Mouse (Mus musculus): ENCODE data around the gene Sync.

Sync gene

GRCm38 (mm10) chr4:129307936-129308335 is 20.5 kb downstream of the Sync start:
- no peak for DNase-seq

DNA sequence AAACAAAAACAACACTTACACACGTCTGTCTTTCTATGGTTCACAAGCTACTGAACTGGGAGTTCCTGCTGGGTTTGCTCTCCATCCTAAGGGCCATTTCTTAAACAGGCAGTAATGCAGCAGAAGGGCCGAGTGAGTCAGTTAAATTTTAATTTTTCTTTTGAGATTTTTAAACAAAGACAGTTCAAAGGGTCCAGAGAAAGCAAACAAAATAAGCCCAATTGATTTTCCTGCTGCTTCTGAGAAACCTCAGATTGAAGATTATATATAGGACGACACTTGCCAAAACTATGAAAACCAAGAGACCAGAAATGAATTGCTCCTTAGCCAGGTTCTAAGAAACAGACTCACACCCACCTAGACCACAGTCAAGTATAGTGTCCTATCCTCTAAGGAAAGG is 26.5 kb downstream of the Sync start:
- no peak for DNase-seq

DNA sequence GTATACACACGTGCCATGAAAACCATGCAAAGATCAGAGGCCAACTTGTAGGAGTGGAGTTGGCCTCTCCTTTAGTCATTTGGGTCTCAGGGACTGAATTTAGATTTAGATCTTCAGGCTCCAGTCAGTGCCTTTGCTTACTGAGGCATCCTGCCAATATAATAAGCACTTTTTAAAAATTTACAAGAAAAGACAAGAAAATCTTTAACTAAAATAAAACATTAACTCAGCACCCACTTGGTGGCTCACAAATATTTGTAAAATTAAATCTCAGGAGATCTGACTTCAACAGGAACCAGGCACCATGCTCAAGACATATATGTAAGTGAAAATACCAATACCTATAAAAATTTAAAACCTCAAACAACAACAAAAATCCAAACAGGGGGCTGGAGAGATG is 33.5 kb downstream of the Sync start:
- no peak for DNase-seq

DNA sequence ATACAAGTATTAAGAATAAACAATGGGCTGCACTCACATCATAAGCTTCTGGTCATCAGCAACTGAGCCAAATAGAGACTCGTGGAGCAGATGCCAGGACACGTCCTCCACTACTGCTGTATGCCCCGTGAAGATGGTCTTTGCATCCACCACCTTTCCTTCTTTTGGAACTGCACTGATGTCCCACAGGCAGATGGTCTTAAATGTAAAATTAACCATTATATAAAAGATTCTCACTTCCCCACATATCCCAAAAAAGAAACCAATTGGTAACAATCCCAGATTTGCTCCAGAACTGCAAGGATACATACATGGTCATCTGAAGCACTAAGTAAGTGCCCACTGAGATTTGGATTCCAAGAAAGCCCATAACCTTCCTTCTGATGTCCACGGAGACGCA is 34.6 kb downstream of the Sync start:
- no peak for DNase-seq

GRCm38 (mm10) chr4:129323491-129323890 is 36.1 kb downstream of the Sync start:
- DNase-seq = no peak

- no peak for DNase-seq
These were observed 37.3 kb downstream of the Sync start for GRCm38 (mm10) chr4:129324756-129325155.

DNA sequence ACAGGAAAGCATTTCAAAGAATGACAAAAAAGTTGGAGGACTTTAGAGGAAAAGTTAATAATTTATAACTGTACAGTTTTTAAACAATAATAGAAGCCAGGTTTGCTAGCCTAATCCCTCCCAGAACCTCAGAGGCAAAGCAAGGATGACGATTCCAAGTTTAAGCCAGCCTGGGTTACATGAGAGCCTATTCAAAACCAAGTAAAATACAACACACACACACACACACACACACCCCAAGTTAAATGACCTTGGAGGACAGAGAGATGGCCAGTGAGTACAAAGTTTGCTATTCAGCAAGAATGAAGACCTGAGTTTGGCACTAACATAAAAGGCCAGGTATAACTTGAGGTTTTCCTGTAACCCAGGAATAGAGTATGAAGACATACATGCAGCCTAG is 38.8 kb downstream of the Sync start:
- no peak for DNase-seq

DNA sequence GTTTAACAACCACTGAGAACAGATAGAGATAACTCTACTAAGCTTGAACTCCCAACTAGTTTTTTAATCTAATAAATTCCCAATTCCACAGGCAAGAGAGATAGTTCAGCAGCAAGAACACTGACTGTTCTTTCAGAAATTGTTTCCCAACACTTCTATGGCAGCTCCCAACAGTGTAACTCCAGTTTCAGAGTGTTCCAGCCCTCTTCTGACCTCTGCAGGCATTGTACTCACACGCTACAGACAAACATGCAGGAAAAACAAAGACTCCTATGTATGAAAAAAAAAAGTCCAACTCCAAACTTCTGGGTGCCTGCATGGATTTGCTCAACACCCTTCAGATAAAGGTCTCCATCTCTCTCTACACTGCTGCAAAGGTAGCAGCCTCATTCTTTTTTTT is 45.4 kb downstream of the Sync start:
- DNase-seq = no peak

DNA sequence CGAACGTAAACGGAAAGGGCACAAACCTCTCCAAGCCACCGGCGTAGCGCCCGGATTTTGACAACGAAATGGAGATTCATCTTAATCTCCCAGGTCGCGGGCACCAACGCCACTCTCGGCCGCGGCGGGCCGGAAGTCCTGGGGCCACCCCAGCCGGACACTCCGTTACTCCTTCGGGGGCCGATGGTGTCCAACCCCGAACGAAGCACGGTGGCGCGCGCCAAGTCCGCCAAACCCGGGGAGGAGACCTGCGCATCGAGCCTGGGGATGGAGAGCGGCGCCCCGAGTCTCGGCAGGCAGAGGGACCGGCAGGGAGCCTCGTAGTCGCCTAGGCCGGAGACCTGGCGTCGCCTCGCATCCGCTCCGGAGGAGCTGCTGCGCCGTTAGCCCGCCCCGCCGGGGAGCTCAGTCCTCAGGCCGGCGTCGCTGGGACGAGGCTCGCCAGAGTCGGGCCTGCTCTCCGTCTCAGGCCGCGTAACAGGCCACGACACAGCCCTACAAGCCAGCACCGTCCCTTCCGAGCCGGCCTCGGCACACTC is 47.3 kb downstream of the Sync start:
- DNase-seq = no peak

GRCm38 (mm10) chr4:129335216-129336074 is 48.0 kb downstream of the Sync start, which contains the start of the genes Rbbp4 and Zbtb8os:
Gene Rbbp4, minus strand, starts transcription at chr4:129335370.
Gene Zbtb8os, plus strand, starts transcription at chr4:129335695.
- DNase-seq = peak; percentile 97

DNA sequence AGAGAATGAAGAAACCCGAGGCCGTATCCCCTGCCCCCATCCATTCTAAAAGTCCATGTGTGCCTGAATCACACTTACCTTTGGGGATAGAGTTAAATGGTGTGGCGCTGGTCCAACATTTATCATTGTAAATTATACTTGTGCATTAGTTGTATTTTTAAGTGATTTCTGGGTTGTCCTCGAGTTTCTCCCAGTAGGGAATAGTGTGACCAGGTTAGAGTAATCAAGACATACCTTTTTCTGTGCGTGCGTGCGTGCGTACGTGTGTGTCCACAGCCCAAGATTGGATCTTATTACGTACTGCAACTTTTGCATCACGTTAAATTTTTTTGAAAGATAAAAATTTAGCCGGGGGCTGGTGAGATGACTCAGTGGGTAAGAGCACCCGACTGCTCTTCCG is 48.9 kb downstream of the Sync start:
- DNase-seq = peak in 1 of 2 experiments; percentile 29

- DNase-seq = no peak
These were observed 52.3 kb downstream of the Sync start for GRCm38 (mm10) chr4:129339743-129340142.

DNA sequence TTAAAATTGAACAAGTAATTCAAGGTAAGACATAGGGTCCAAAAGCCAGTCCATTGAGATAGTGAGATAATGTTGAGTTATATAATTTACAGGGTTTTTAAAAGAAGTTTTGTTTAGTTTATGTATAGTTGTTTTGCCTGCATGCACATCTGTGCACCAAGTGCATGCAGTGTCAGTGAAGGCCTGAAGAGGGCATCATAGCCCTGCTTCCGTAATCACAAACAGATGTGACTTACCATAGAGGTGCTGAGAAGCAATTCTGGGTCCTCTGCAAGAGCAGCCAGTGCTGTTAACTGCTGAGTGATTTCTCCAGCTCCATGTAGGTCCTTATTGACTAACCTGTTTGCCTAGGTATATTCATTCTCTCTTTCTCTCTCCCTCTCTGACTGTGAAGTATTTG is 54.5 kb downstream of the Sync start:
- DNase-seq = no peak

DNA sequence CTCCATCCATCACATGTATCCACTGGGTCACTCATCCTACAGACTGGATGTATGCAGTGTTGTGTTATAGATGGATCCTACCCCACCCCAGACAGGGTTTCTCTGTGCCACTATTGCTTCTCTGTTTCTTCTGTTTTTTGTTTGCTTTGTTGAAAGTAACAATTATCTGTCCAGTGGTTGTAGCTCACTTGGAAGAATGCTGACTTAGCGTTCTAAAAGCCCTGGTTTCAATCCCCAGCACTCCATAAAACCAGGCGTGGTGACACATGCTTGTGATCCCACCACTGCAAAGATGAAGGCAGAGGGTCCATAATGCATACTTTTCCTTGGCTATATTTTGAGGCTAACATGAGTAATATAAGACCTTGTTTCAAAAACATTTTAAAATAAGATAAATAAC is 55.3 kb downstream of the Sync start:
- DNase-seq = no peak

- DNase-seq = peak; percentile 19 to 23
These were observed 59.2 kb downstream of the Sync start for GRCm38 (mm10) chr4:129346481-129347154.

GRCm38 (mm10) chr4:129350644-129351043 is 63.2 kb downstream of the Sync start:
- peak; percentile 84 to 86 for DNase-seq

GRCm38 (mm10) chr4:129351111-129351510 is 63.7 kb downstream of the Sync start:
- peak in 1 of 2 experiments; percentile 15 for DNase-seq

DNA sequence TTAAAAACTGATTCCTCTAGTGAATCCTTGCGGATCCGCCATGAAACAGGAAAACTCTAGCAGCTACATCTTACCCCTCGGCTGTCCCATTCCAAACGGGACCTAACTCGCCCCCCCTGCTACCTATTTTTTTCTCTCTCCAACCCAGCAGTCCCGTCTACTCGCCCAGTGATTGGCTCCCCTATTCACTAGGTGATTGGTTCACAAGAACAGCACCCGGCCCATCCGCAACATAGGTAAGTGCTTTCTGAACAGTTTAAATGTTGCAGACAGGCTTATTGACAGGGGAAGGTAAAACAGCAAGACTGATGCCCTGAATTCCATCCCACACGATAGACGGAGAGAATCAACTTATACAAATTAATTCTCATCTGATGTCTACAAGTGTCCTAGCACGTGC is 65.8 kb downstream of the Sync start:
- no peak for DNase-seq

DNA sequence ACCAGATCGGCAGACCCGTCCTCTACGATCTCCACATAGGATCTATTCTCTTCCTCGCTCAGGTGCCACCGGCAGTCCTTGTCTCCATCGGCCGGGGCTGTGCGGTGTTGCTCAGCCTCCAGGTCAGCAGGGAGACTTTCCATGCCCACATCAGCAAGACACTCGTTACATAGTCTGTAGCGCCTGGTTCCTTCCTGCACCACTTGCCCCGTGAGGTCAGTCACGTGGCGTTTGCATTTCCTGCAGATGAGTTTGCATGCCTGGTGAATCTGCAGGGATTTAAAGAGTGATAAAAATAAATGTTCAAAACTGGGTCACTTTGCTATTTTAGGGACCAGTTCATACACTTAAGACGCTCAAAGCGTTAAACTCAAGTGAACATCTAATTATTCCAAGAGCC is 66.8 kb downstream of the Sync start:
- DNase-seq = no peak

- DNase-seq = no peak
These were observed 70.3 kb downstream of the Sync start for GRCm38 (mm10) chr4:129357613-129358163.
